7 mouse cellular contexts compared by ENCODE assay signal in genomic region chr8:47742992-47743391, GRCm38 (mm10). TPM values are rescaled to one million over a fixed set of nuclear protein-coding genes. Genes with fewer than 3 reads are reported as not detected.
A peak's percentile ranks its signal among the peaks of the same experiment; 100 is the strongest.
DNase-seq lines count a peak whose midpoint lies in the region; ATAC-seq and TF ChIP-seq lines count a peak whose summit lies in the region.

No protein-coding gene starts in this region.

- H3K4me2 ChIP-seq in kidney, embryonic 14.5 days (replicated peaks; ENCODE audit: low read depth, low read length), result no peak overlapping the region; the same call in 1 of the 2 replicates
- H3K4me2 ChIP-seq in embryonic facial prominence, embryonic 15.5 days (replicated peaks), result peak overlapping the region; percentile 18; the same call in 1 of the 2 replicates
- H3K4me2 ChIP-seq in hindbrain, embryonic 14.5 days (replicated peaks), result peak overlapping the region; percentile 21
- H3K4me2 ChIP-seq in midbrain, embryonic 16.5 days (ENCODE audit: low read length), result peak overlapping the region; percentile 49

- no peak for TF ChIP-seq CTCF in thymus, adult 2 months (IDR thresholded peaks at IDR 0.05; ENCODE audit: borderline replicate concordance, control insufficient read depth, extremely low read depth, insufficient read depth, low read length, poor library complexity)

- H3K9me3 ChIP-seq in kidney, embryonic 14.5 days (ENCODE audit: control insufficient read depth, low read length), result no peaks in the 10 kb centered on the region
- H3K9me3 ChIP-seq in embryonic facial prominence, embryonic 15.5 days (replicated peaks), result no peaks in the 10 kb centered on the region
- H3K9me3 ChIP-seq in hindbrain, embryonic 14.5 days (ENCODE audit: control insufficient read depth, low read length), result no peaks in the 10 kb centered on the region
- no peaks in the 10 kb centered on the region for H3K9me3 ChIP-seq in midbrain, embryonic 16.5 days (replicated peaks; ENCODE audit: control insufficient read depth, low read length, poor library complexity, severe bottlenecking)

- no peak for ATAC-seq in kidney, embryonic 14.5 days (ENCODE audit: low FRiP score, low TSS enrichment)
- ATAC-seq in embryonic facial prominence, embryonic 15.5 days (ENCODE audit: insufficient number of reproducible peaks, low FRiP score, low TSS enrichment, low read depth), result no peak
- ATAC-seq in hindbrain, embryonic 14.5 days (ENCODE audit: low FRiP score), result no peak
- ATAC-seq in midbrain, embryonic 16.5 days, result peak; percentile 11; the same call in 1 of the 2 replicates

- TF ChIP-seq POLR2A in thymus, adult 2 months (IDR thresholded peaks at IDR 0.05; ENCODE audit: control insufficient read depth, extremely low read depth, insufficient read depth, low read length, poor library complexity), result no peak

- H3K27me3 ChIP-seq in kidney, embryonic 14.5 days (ENCODE audit: control insufficient read depth, insufficient read depth, low read length), result no peaks in the 10 kb centered on the region
- no peaks in the 10 kb centered on the region for H3K27me3 ChIP-seq in embryonic facial prominence, embryonic 15.5 days
- H3K27me3 ChIP-seq in hindbrain, embryonic 14.5 days (ENCODE audit: control insufficient read depth, insufficient read depth, low read length), result no peaks in the 10 kb centered on the region
- H3K27me3 ChIP-seq in midbrain, embryonic 16.5 days (ENCODE audit: control insufficient read depth, insufficient read depth, low read depth, low read length), result no peaks in the 10 kb centered on the region
- no peaks in the 10 kb centered on the region for H3K27me3 ChIP-seq in thymus, adult 2 months (ENCODE audit: control insufficient read depth, insufficient read depth, low read length)

- H3K4me1 ChIP-seq in kidney, embryonic 14.5 days (ENCODE audit: control insufficient read depth, insufficient read depth, low read length), result 0 out of 2 replicates have a peak, but pooled peaks cover 4% of the 10 kb centered on the region
- no peaks in the 10 kb centered on the region for H3K4me1 ChIP-seq in embryonic facial prominence, embryonic 15.5 days
- no peaks in the 10 kb centered on the region for H3K4me1 ChIP-seq in hindbrain, embryonic 14.5 days (replicated peaks; ENCODE audit: control insufficient read depth, insufficient read depth, low read length)
- peaks cover 4% of the 10 kb centered on the region for H3K4me1 ChIP-seq in midbrain, embryonic 16.5 days (ENCODE audit: control insufficient read depth, insufficient read depth, low read length)
- H3K4me1 ChIP-seq in thymus, adult 2 months (replicated peaks; ENCODE audit: control insufficient read depth, insufficient read depth, low read length), result no peaks in the 10 kb centered on the region

- no peaks in the 10 kb centered on the region for H3K36me3 ChIP-seq in kidney, embryonic 14.5 days (ENCODE audit: control insufficient read depth, insufficient read depth, low read length)
- H3K36me3 ChIP-seq in embryonic facial prominence, embryonic 15.5 days, result no peaks in the 10 kb centered on the region
- H3K36me3 ChIP-seq in hindbrain, embryonic 14.5 days (replicated peaks; ENCODE audit: control insufficient read depth, insufficient read depth), result no peaks in the 10 kb centered on the region
- no peaks in the 10 kb centered on the region for H3K36me3 ChIP-seq in midbrain, embryonic 16.5 days (ENCODE audit: control insufficient read depth, insufficient read depth, low read length)
- H3K36me3 ChIP-seq in thymus, adult 2 months (ENCODE audit: control insufficient read depth, insufficient read depth, low read length), result no peaks in the 10 kb centered on the region

- H3K27ac ChIP-seq in kidney, embryonic 14.5 days (ENCODE audit: low read depth, low read length), result no peak overlapping the region; the same call in 1 of the 2 replicates
- H3K27ac ChIP-seq in embryonic facial prominence, embryonic 15.5 days (replicated peaks), result 0 out of 2 replicates have a peak overlapping the region, but pooled peaks have one; percentile 23
- no peak overlapping the region for H3K27ac ChIP-seq in hindbrain, embryonic 14.5 days
- H3K27ac ChIP-seq in midbrain, embryonic 16.5 days (ENCODE audit: low read length), result no peak overlapping the region
- no peak overlapping the region for H3K27ac ChIP-seq in thymus, adult 2 months (ENCODE audit: control insufficient read depth, insufficient read depth, low read length)

- whole genome bisulfite sequencing in kidney, embryonic 14.5 days, result 35% methylated on average over 8 of the region's 8 CpGs
- 15% methylated on average over 8 of the region's 8 CpGs for WGBS in embryonic facial prominence, embryonic 15.5 days
- 48% methylated on average over 8 of the region's 8 CpGs for WGBS in hindbrain, embryonic 14.5 days
- 43% methylated on average over 8 of the region's 8 CpGs for WGBS in midbrain, embryonic 16.5 days
- 47% methylated on average over 8 of the region's 8 CpGs for WGBS in thymus, adult 2 months

- DNase-seq in kidney, postnatal 25 days, result no peak
- peak; percentile 29 for DNase-seq in hindbrain, embryonic 14.5 days (ENCODE audit: low spot score)
- no peak for DNase-seq in frontal cortex, postnatal 14 days (ENCODE audit: low spot score in 2 of 2)
- no peak for DNase-seq in thymus, adult 2 months

- no peak overlapping the region for H3K4me3 ChIP-seq in kidney, embryonic 14.5 days (ENCODE audit: low read length)
- no peak overlapping the region for H3K4me3 ChIP-seq in embryonic facial prominence, embryonic 15.5 days (replicated peaks)
- H3K4me3 ChIP-seq in hindbrain, embryonic 14.5 days (replicated peaks; ENCODE audit: low read length), result no peak overlapping the region
- no peak overlapping the region; the same call in 1 of the 2 replicates for H3K4me3 ChIP-seq in midbrain, embryonic 16.5 days (ENCODE audit: low read depth, low read length)
- H3K4me3 ChIP-seq in thymus, adult 2 months (ENCODE audit: control insufficient read depth, insufficient read depth, low read length), result no peak overlapping the region

- 0 out of 2 replicates have a peak overlapping the region, but pooled peaks have one; percentile 12 for H3K9ac ChIP-seq in kidney, embryonic 14.5 days (ENCODE audit: low read depth, low read length)
- H3K9ac ChIP-seq in embryonic facial prominence, embryonic 15.5 days, result no peak overlapping the region
- H3K9ac ChIP-seq in hindbrain, embryonic 14.5 days, result no peak overlapping the region
- no peak overlapping the region for H3K9ac ChIP-seq in midbrain, embryonic 16.5 days (ENCODE audit: low read depth, low read length)

RNA-seq across cellular contexts. Expression of gene Cdkn2aip, which starts 29.3 kb away (rescaled TPM):
- polyA plus RNA-seq in kidney, embryonic 14.5 days (2014; fragmentation: Nextera tagmentation; extraction: Ambion mirVana), result 26.0 and 33.7 TPM in 2 replicates
- 21.5 and 22.9 TPM in 2 replicates for polyA plus RNA-seq in embryonic facial prominence, embryonic 15.5 days (2015; fragmentation: Nextera tagmentation; extraction: Ambion mirVana)
- polyA plus RNA-seq in hindbrain, embryonic 14.5 days (2014; fragmentation: Nextera tagmentation; extraction: Ambion mirVana), result 32.0 and 34.6 TPM in 2 replicates
- 32.7 and 39.0 TPM in 2 replicates for polyA plus RNA-seq in midbrain, embryonic 16.5 days (2015; fragmentation: Nextera tagmentation; extraction: Ambion mirVana)
- 31.0 and 36.3 TPM in 2 replicates for polyA plus RNA-seq in thymus, adult 2 months (2012; rRNA removed)
